In the genomic region with DNA sequence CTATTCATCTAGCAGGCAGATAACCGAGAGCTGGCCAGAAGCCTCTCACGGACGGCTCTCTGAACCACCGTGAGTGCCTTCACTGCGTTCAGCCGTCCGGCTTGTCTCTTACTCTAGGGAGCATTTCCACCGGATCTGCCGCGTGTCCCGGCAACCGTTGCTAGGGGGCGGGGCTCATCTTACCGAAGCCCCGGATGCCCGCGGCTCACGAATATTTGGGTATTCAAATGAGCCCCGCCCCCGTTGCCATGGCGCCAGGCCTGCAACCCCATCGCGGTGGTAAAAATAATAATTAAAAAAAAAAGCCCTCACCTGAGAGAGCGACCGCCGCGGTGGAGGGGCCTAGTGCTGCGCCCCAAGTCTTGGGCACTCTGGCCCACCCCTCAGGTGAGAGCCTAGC, we compare ENCODE assay signal across 8 mouse cellular contexts. TPM values are rescaled to one million over a fixed set of nuclear protein-coding genes. Genes with fewer than 3 reads are reported as not detected.
A peak's percentile ranks its signal among the peaks of the same experiment; 100 is the strongest.
DNase-seq lines count a peak whose midpoint lies in the region; ATAC-seq lines count a peak whose summit lies in the region.

No protein-coding gene starts in this region.

- under 1% methylated on average over 28 of the region's 28 CpGs for WGBS in hindbrain, embryonic 16.5 days

- H3K4me2 ChIP-seq in hindbrain, embryonic 16.5 days (ENCODE audit: low read length) = peak overlapping the region; percentile 99

- H3K36me3 ChIP-seq in hindbrain, embryonic 16.5 days (ENCODE audit: control insufficient read depth, insufficient read depth, low read length) = peaks cover 21% of the 10 kb centered on the region
- peaks cover 47% of the 10 kb centered on the region for H3K36me3 ChIP-seq in megakaryocyte, embryonic 14.5 days (replicated peaks; ENCODE audit: low read length)

- peak overlapping the region; percentile 71 for H3K9ac ChIP-seq in hindbrain, embryonic 16.5 days (ENCODE audit: low read depth, low read length)

- H3K4me3 ChIP-seq in hindbrain, embryonic 16.5 days (ENCODE audit: low read length) = peak overlapping the region; percentile 69
- peak overlapping the region; percentile 96 for H3K4me3 ChIP-seq in megakaryocyte, embryonic 14.5 days (replicated peaks)

- peaks cover 19% of the 10 kb centered on the region for H3K4me1 ChIP-seq in hindbrain, embryonic 16.5 days (ENCODE audit: control insufficient read depth, insufficient read depth, low read depth, low read length)
- peaks cover 48% of the 10 kb centered on the region for H3K4me1 ChIP-seq in megakaryocyte, embryonic 14.5 days

- peak; percentile 89 for DNase-seq in WW6 (ENCODE audit: low read depth, low spot score)
- peak; percentile 73 to 81 for DNase-seq in cerebellum, postnatal 36 days
- DNase-seq in gastrocnemius, adult 18-20 months (ENCODE audit: low spot score) = peak; percentile 79
- DNase-seq in left cerebral cortex, adult 9 months (ENCODE audit: low spot score in 2 of 2) = peak; percentile 61 to 88
- peak; percentile 93 to 95 for DNase-seq in right cerebral cortex, postnatal 10 days (ENCODE audit: low spot score in 2 of 2)
- DNase-seq in urinary bladder, postnatal 14 days (ENCODE audit: low spot score) = peak; percentile 94

- ATAC-seq in hindbrain, embryonic 16.5 days = peak; percentile 40; the same call in 1 of the 2 replicates

- H3K27me3 ChIP-seq in hindbrain, embryonic 16.5 days (replicated peaks; ENCODE audit: control insufficient read depth, insufficient read depth, low read length) = no peaks in the 10 kb centered on the region
- H3K27me3 ChIP-seq in megakaryocyte, embryonic 14.5 days (replicated peaks) = no peaks in the 10 kb centered on the region

- H3K9me3 ChIP-seq in hindbrain, embryonic 16.5 days (ENCODE audit: control insufficient read depth, low read length) = no peaks in the 10 kb centered on the region
- no peaks in the 10 kb centered on the region for H3K9me3 ChIP-seq in megakaryocyte, embryonic 14.5 days

- H3K27ac ChIP-seq in hindbrain, embryonic 16.5 days (ENCODE audit: low read depth, low read length) = peak overlapping the region; percentile 82

RNA-seq across cellular contexts. Expression of gene Lrrc56, which starts 0.9 kb away (rescaled TPM):
- 1 to 10 TPM; 1.6 to 1.7 TPM for total RNA-seq in gastrocnemius, adult 18-20 months (2021)
- polyA plus RNA-seq in hindbrain, embryonic 16.5 days (2015; fragmentation: Nextera tagmentation; extraction: Ambion mirVana) = 10.1 and 10.4 TPM in 2 replicates
- polyA plus RNA-seq in megakaryocyte, embryonic 14.5 days (2012; ENCODE audit: insufficient read depth, low replicate concordance) = 12.2 and 18.5 TPM in 2 replicates

RNA-seq across cellular contexts. Expression of gene Hras, which starts 1.0 kb away (rescaled TPM):
- total RNA-seq in gastrocnemius, adult 18-20 months (2021) = 100 to 1,000 TPM; 109 to 117 TPM
- 93.2 and 132 TPM in 2 replicates for polyA plus RNA-seq in hindbrain, embryonic 16.5 days (2015; fragmentation: Nextera tagmentation; extraction: Ambion mirVana)
- polyA plus RNA-seq in megakaryocyte, embryonic 14.5 days (2012; ENCODE audit: insufficient read depth, low replicate concordance) = 51.3 and 84.0 TPM in 2 replicates

RNA-seq across cellular contexts. Expression of gene Lmntd2, which starts 19.1 kb away (rescaled TPM):
- not detected for total RNA-seq in gastrocnemius, adult 18-20 months (2021)
- polyA plus RNA-seq in hindbrain, embryonic 16.5 days (2015; fragmentation: Nextera tagmentation; extraction: Ambion mirVana) = 0.35 and 0.89 TPM in 2 replicates
- 0.57 TPM in 1 of 2 replicates, not detected in the other for polyA plus RNA-seq in megakaryocyte, embryonic 14.5 days (2012; ENCODE audit: insufficient read depth, low replicate concordance)

RNA-seq across cellular contexts. Expression of gene Rassf7, which starts 20.8 kb away (rescaled TPM):
- under 1 TPM; 0.24 to 0.48 TPM for total RNA-seq in gastrocnemius, adult 18-20 months (2021)
- polyA plus RNA-seq in hindbrain, embryonic 16.5 days (2015; fragmentation: Nextera tagmentation; extraction: Ambion mirVana) = 22.8 and 25.9 TPM in 2 replicates
- polyA plus RNA-seq in megakaryocyte, embryonic 14.5 days (2012; ENCODE audit: insufficient read depth, low replicate concordance) = 3.6 and 11.1 TPM in 2 replicates

RNA-seq across cellular contexts. Expression of gene Rnh1, which starts 22.2 kb away (rescaled TPM):
- 10 to 100 TPM; 49.3 to 52.9 TPM for total RNA-seq in gastrocnemius, adult 18-20 months (2021)
- 53.6 and 54.1 TPM in 2 replicates for polyA plus RNA-seq in hindbrain, embryonic 16.5 days (2015; fragmentation: Nextera tagmentation; extraction: Ambion mirVana)
- 26.5 and 43.0 TPM in 2 replicates for polyA plus RNA-seq in megakaryocyte, embryonic 14.5 days (2012; ENCODE audit: insufficient read depth, low replicate concordance)

Comparison
In these comparisons a context has a peak if more than half of its experiments do, and no peak if none do; other contexts are left out.
1. Peak in every context shown above with its lines: DNase-seq, ATAC-seq, H3K4me3 ChIP-seq and H3K27ac ChIP-seq.